Mouse (Mus musculus): ENCODE measurements around the gene Chuk. TPM values are rescaled to one million over a fixed set of nuclear protein-coding genes. Genes with fewer than 3 reads are reported as not detected.

Gene Chuk
- polyA plus RNA-seq, 1 experiment: 0.37 TPM

GRCm38 (mm10) chr19:44110356-44110755 lies 3.1 kb upstream of the Chuk start:
- TF ChIP-seq TAL1 (IDR thresholded peaks at IDR 0.05; ENCODE audit: low read length) (no peak), GATA1 (IDR thresholded peaks at IDR 0.05; ENCODE audit: low read length) (no peak)
- H3K9me3 ChIP-seq (ENCODE audit: control insufficient read depth, low read length): no peaks in the 10 kb centered on the region
- H3K4me1 ChIP-seq (ENCODE audit: control insufficient read depth): peaks cover 27% of the 10 kb centered on the region
- no peaks in the 10 kb centered on the region for H3K27me3 ChIP-seq (ENCODE audit: control insufficient read depth)
- H3K36me3 ChIP-seq (ENCODE audit: control insufficient read depth): peaks cover 67% of the 10 kb centered on the region
- no peak overlapping the region for H3K4me3 ChIP-seq (replicated peaks)

DNA sequence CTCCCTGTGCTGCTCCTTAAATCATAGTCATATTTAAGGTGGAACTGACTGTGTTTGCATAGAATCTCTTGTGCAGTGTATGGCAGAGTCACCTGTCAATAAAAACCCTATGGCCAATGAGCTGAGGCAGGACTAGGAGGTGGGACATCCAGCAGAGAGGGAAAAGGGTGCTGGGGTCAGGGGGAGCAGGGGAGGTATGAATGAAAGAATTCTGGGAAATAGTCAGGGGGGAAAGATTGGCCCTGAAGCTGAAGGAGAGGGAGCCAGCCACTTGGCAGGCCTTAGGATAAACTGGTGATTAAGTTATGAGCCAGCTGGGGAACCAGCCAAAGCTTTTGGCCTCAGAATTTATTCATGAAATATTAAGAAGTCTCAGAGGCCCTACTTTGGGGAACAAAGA lies 1.7 kb upstream of the Chuk start:
- TF ChIP-seq TAL1 (IDR thresholded peaks at IDR 0.05; ENCODE audit: low read length): no peak
- TF ChIP-seq GATA1 (IDR thresholded peaks at IDR 0.05; ENCODE audit: low read length): no peak
- Histone ChIP-seq H3K4me3 (replicated peaks) (no peak overlapping the region), H3K27me3 (ENCODE audit: control insufficient read depth) (no peaks in the 10 kb centered on the region), H3K9me3 (ENCODE audit: control insufficient read depth, low read length) (no peaks in the 10 kb centered on the region), H3K4me1 (ENCODE audit: control insufficient read depth) (peaks cover 38% of the 10 kb centered on the region), H3K36me3 (ENCODE audit: control insufficient read depth) (peaks cover 54% of the 10 kb centered on the region)

- H3K9me3 ChIP-seq (ENCODE audit: control insufficient read depth, low read length): no peaks in the 10 kb centered on the region
- H3K36me3 ChIP-seq (ENCODE audit: control insufficient read depth): peaks cover 48% of the 10 kb centered on the region
- peak overlapping the region; percentile 79 for H3K4me3 ChIP-seq (replicated peaks)
- H3K4me1 ChIP-seq (ENCODE audit: control insufficient read depth): peaks cover 38% of the 10 kb centered on the region
- TF ChIP-seq GATA1 (IDR thresholded peaks at IDR 0.05; ENCODE audit: low read length) (no peak), TAL1 (IDR thresholded peaks at IDR 0.05; ENCODE audit: low read length) (no peak)
- H3K27me3 ChIP-seq (ENCODE audit: control insufficient read depth): no peaks in the 10 kb centered on the region
Measured at GRCm38 (mm10) chr19:44107661-44108521, 611 bp upstream of the Chuk start.

- peaks cover 41% of the 10 kb centered on the region for H3K4me1 ChIP-seq (ENCODE audit: control insufficient read depth)
- no peak for TF ChIP-seq TAL1 (IDR thresholded peaks at IDR 0.05; ENCODE audit: low read length)
- no peak for TF ChIP-seq GATA1 (IDR thresholded peaks at IDR 0.05; ENCODE audit: low read length)
- no peaks in the 10 kb centered on the region for H3K9me3 ChIP-seq (ENCODE audit: control insufficient read depth, low read length)
- peaks cover 38% of the 10 kb centered on the region for H3K36me3 ChIP-seq (ENCODE audit: control insufficient read depth)
- H3K27me3 ChIP-seq (ENCODE audit: control insufficient read depth): no peaks in the 10 kb centered on the region
- H3K4me3 ChIP-seq (replicated peaks): no peak overlapping the region
Measured at GRCm38 (mm10) chr19:44104393-44104792, 2.9 kb downstream of the Chuk start.

DNA sequence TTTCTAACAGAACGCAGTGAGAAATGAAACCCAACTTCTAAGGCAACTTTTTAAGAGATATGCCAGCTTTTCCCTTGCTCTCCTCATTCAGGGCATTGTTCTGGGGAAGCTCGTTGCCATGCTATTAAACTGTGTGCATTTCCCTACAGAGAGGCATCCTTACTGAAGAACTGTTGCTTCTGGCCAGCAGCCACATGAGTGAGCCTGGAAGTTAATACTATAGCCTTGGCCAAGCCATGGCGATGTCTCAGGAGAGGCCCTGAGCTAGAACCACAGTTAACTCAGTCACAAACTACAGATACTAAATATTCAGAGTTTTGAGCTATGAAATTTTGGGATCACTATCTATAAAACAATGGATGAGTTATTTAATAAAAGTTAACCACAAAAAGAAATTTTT lies 4.3 kb downstream of the Chuk start:
- H3K9me3 ChIP-seq (ENCODE audit: control insufficient read depth, low read length): no peaks in the 10 kb centered on the region
- no peak overlapping the region for H3K4me3 ChIP-seq (replicated peaks)
- H3K27me3 ChIP-seq (ENCODE audit: control insufficient read depth): no peaks in the 10 kb centered on the region
- peaks cover 45% of the 10 kb centered on the region for H3K36me3 ChIP-seq (ENCODE audit: control insufficient read depth)
- H3K4me1 ChIP-seq (ENCODE audit: control insufficient read depth): peaks cover 34% of the 10 kb centered on the region
- TF ChIP-seq GATA1 (IDR thresholded peaks at IDR 0.05; ENCODE audit: low read length): no peak
- no peak for TF ChIP-seq TAL1 (IDR thresholded peaks at IDR 0.05; ENCODE audit: low read length)

DNA sequence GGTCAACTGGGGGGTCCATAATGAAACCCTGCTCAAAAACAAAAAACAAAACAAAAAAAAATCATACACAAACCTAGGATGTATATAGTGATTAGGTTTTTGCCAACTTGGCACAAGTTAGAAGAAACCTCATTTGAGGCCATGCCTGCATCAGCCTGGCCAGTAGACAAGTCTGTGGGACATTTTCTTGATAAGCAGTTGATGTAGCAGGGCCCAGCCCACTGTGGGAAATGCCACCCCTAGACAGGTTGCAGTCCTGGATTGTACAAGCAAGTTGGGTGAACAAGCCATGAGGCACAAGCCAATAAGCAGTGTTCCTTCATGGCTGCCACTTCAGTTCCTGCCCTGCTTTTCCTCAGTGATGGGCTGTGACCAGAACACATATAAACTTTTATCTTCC lies 6.4 kb downstream of the Chuk start:
- peaks cover 18% of the 10 kb centered on the region for H3K4me1 ChIP-seq (ENCODE audit: control insufficient read depth)
- H3K36me3 ChIP-seq (ENCODE audit: control insufficient read depth): peaks cover 65% of the 10 kb centered on the region
- no peaks in the 10 kb centered on the region for H3K27me3 ChIP-seq (ENCODE audit: control insufficient read depth)
- TF ChIP-seq TAL1 (IDR thresholded peaks at IDR 0.05; ENCODE audit: low read length) (no peak), GATA1 (IDR thresholded peaks at IDR 0.05; ENCODE audit: low read length) (no peak)
- no peak overlapping the region for H3K4me3 ChIP-seq (replicated peaks)
- no peaks in the 10 kb centered on the region for H3K9me3 ChIP-seq (ENCODE audit: control insufficient read depth, low read length)

DNA sequence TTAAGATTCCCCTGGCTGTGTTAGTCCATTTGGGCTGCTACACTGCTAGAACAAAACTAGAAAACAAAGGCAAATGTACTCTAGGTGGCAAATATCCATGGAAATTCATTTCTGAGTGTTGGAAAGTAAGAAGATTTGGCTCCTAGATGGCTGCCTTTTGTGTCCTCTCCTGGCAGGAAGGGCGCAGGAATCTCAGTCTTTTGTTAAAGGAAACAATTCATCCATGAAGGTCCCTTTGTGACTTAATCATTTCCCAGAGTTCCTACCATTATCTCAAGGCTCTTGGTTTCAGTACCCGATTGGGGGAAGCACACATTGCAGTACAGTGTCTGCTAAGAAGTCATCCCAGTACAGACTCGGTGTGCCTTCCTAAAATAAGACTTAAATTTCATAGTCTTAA lies 21.0 kb downstream of the Chuk start:
- no peaks in the 10 kb centered on the region for H3K4me1 ChIP-seq (ENCODE audit: control insufficient read depth)
- H3K27me3 ChIP-seq (ENCODE audit: control insufficient read depth): no peaks in the 10 kb centered on the region
- peaks cover 87% of the 10 kb centered on the region for H3K36me3 ChIP-seq (ENCODE audit: control insufficient read depth)
- H3K4me3 ChIP-seq (replicated peaks): no peak overlapping the region
- TF ChIP-seq TAL1 (IDR thresholded peaks at IDR 0.05; ENCODE audit: low read length) (no peak), GATA1 (IDR thresholded peaks at IDR 0.05; ENCODE audit: low read length) (no peak)
- no peaks in the 10 kb centered on the region for H3K9me3 ChIP-seq (ENCODE audit: control insufficient read depth, low read length)

- TF ChIP-seq GATA1 (IDR thresholded peaks at IDR 0.05; ENCODE audit: low read length): no peak
- Histone ChIP-seq H3K27me3 (ENCODE audit: control insufficient read depth) (no peaks in the 10 kb centered on the region), H3K4me1 (ENCODE audit: control insufficient read depth) (peaks cover 3% of the 10 kb centered on the region), H3K36me3 (ENCODE audit: control insufficient read depth) (peaks cover 83% of the 10 kb centered on the region), H3K4me3 (replicated peaks) (no peak overlapping the region), H3K9me3 (ENCODE audit: control insufficient read depth, low read length) (no peaks in the 10 kb centered on the region)
Measured at GRCm38 (mm10) chr19:44080920-44081319, 26.4 kb downstream of the Chuk start.

DNA sequence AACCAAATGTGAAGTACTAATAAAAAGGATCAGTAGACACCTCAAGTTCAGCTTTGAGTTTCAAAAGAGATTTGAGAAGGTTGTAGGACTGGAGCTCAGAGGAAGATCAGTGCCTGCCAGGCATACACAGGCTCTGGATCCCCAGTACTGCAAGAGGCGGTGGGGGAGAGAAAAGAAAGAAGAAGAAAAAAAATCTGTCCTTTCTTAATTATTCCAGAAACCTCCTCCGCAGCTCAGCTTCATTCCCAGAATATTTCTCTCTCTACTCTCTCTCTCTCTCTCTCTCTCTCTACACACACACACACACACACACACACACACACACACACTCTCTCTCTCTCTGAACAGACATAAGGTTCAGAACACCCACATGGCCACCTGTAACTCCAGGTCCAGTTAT lies 27.3 kb downstream of the Chuk start:
- TF ChIP-seq TAL1 (IDR thresholded peaks at IDR 0.05; ENCODE audit: low read length) (no peak), GATA1 (IDR thresholded peaks at IDR 0.05; ENCODE audit: low read length) (no peak)
- H3K4me1 ChIP-seq (ENCODE audit: control insufficient read depth): peaks cover 3% of the 10 kb centered on the region
- H3K4me3 ChIP-seq (replicated peaks): no peak overlapping the region
- peaks cover 83% of the 10 kb centered on the region for H3K36me3 ChIP-seq (ENCODE audit: control insufficient read depth)
- no peaks in the 10 kb centered on the region for H3K27me3 ChIP-seq (ENCODE audit: control insufficient read depth)
- H3K9me3 ChIP-seq (ENCODE audit: control insufficient read depth, low read length): no peaks in the 10 kb centered on the region
